Comparison of ENCODE assay signal across 8 mouse cellular contexts in the genomic region with DNA sequence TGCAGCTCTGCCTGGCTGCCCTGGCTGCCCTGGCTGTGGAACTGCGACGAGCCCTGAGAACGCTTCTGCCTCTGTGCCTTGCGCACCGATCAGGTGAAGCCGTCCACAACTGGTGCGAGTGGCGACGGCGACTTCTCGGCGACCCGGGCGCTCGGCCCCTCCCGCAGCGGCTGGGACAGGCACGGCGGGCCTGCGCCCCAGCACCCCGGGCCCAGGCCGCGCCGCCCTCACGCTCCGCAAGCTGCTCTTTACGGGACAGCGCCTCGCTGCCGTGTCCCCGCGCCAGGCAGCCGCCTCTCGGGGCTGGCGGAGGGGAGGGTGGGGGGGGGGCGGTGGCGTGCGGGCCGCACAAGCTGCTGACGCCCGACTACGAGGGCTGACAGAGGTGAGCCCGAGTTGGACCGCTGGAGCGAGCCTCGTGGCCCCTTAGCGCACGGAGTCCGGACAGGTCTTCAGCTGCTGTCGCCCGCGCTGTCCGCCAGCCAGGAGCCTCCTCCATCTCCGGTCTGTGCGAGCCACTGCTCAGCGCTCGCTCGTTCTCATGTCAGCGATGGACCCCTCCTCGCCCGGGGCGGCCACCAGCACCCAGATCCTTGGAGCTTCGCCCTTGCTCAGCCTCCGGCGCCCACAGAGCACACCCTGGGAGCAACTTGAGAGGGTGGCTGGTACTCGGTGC. TPM values are rescaled to one million over a fixed set of nuclear protein-coding genes. Genes with fewer than 3 reads are reported as not detected.
DNase-seq lines count a peak whose midpoint lies in the region; ATAC-seq and TF ChIP-seq lines count a peak whose summit lies in the region.

No protein-coding gene starts in this region.

- H3K4me1 ChIP-seq in bone marrow macrophage, adult 2 months (ENCODE audit: control insufficient read depth, insufficient read depth, low read length), result no peaks in the 10 kb centered on the region
- H3K4me1 ChIP-seq in hindbrain, embryonic 16.5 days (ENCODE audit: control insufficient read depth, insufficient read depth, low read depth, low read length), result no peaks in the 10 kb centered on the region
- no peaks in the 10 kb centered on the region for H3K4me1 ChIP-seq in liver, embryonic 14.5 days (replicated peaks; ENCODE audit: control insufficient read depth in 2 of 2, insufficient read depth in 2 of 2, low read length in 1 of 2)
- H3K4me1 ChIP-seq in neural tube, embryonic 14.5 days (ENCODE audit: control insufficient read depth, insufficient read depth, low read length), result no peaks in the 10 kb centered on the region

- TF ChIP-seq EP300 in liver, embryonic 14.5 days (IDR thresholded peaks at IDR 0.05; ENCODE audit: low read depth), result no peak

- H3K27ac ChIP-seq in bone marrow macrophage, adult 2 months (ENCODE audit: insufficient read depth, low read depth, low read length), result no peak overlapping the region
- no peak overlapping the region for H3K27ac ChIP-seq in hindbrain, embryonic 16.5 days (ENCODE audit: low read depth, low read length)
- H3K27ac ChIP-seq in liver, embryonic 14.5 days, result no peak overlapping the region
- no peak overlapping the region for H3K27ac ChIP-seq in neural tube, embryonic 14.5 days (ENCODE audit: low read depth, low read length)

- H3K4me2 ChIP-seq in hindbrain, embryonic 16.5 days (ENCODE audit: low read length), result peak overlapping the region; percentile 63
- H3K4me2 ChIP-seq in liver, embryonic 14.5 days (ENCODE audit: low read depth), result peak overlapping the region; percentile 33
- H3K4me2 ChIP-seq in neural tube, embryonic 14.5 days (ENCODE audit: low read depth, low read length), result peak overlapping the region; percentile 98

- DNase-seq in cerebellum, adult 11 months, result peak; percentile 16
- DNase-seq in cerebellum, adult 8-10 months, result no peak
- peak; percentile 34 for DNase-seq in gastrocnemius, adult 18-20 months (ENCODE audit: low spot score)
- DNase-seq in liver, embryonic 14.5 days (ENCODE audit: low read depth in 3 of 3, low spot score in 3 of 3), result no peak
- no peak for DNase-seq in ovary, postnatal 10 days (ENCODE audit: low spot score)

- peak overlapping the region; percentile 55 for H3K4me3 ChIP-seq in bone marrow macrophage, adult 2 months (ENCODE audit: insufficient read depth, low read length)
- peak overlapping the region; percentile 77 for H3K4me3 ChIP-seq in hindbrain, embryonic 16.5 days (ENCODE audit: low read length)
- peak overlapping the region in 1 of 2 experiments; percentile 26; a peak in 3 of 4 replicates for H3K4me3 ChIP-seq in liver, embryonic 14.5 days (ENCODE audit: insufficient read depth in 1 of 2, low read depth in 2 of 2, low read length in 2 of 2)
- peak overlapping the region; percentile 57 for H3K4me3 ChIP-seq in neural tube, embryonic 14.5 days (ENCODE audit: low read depth, low read length)

- TF ChIP-seq CTCF in bone marrow macrophage, adult 2 months (IDR thresholded peaks at IDR 0.05; ENCODE audit: low read depth, low read length), result no peak
- TF ChIP-seq CTCF in liver, embryonic 14.5 days (IDR thresholded peaks at IDR 0.05; ENCODE audit: low read depth), result no peak

- H3K27me3 ChIP-seq in hindbrain, embryonic 16.5 days (replicated peaks; ENCODE audit: control insufficient read depth, insufficient read depth, low read length), result no peaks in the 10 kb centered on the region
- peaks cover 16% of the 10 kb centered on the region for H3K27me3 ChIP-seq in liver, embryonic 14.5 days (ENCODE audit: control insufficient read depth, insufficient read depth, low read length)
- H3K27me3 ChIP-seq in neural tube, embryonic 14.5 days (ENCODE audit: control insufficient read depth, insufficient read depth, low read length), result no peaks in the 10 kb centered on the region; the same call in 1 of the 2 replicates

- no peaks in the 10 kb centered on the region for H3K36me3 ChIP-seq in hindbrain, embryonic 16.5 days (ENCODE audit: control insufficient read depth, insufficient read depth, low read length)
- no peaks in the 10 kb centered on the region for H3K36me3 ChIP-seq in liver, embryonic 14.5 days (replicated peaks; ENCODE audit: control insufficient read depth, insufficient read depth, low read depth)
- H3K36me3 ChIP-seq in neural tube, embryonic 14.5 days (ENCODE audit: control insufficient read depth, insufficient read depth, low read length), result no peaks in the 10 kb centered on the region

- H3K9me3 ChIP-seq in hindbrain, embryonic 16.5 days (ENCODE audit: control insufficient read depth, low read length), result no peaks in the 10 kb centered on the region
- H3K9me3 ChIP-seq in liver, embryonic 14.5 days (ENCODE audit: control insufficient read depth, low read length), result no peaks in the 10 kb centered on the region
- no peaks in the 10 kb centered on the region for H3K9me3 ChIP-seq in neural tube, embryonic 14.5 days (ENCODE audit: control insufficient read depth, low read length)

- TF ChIP-seq POLR2A in bone marrow macrophage, adult 2 months (IDR thresholded peaks at IDR 0.05; ENCODE audit: borderline replicate concordance, low read depth, low read length), result no peak

- WGBS in hindbrain, embryonic 16.5 days, result 0% methylated on average over 60 of the region's 66 CpGs
- WGBS in liver, embryonic 14.5 days (ENCODE audit: insufficient replicate concordance), result 2% methylated on average over 49 of the region's 66 CpGs
- WGBS in neural tube, embryonic 14.5 days, result 1% methylated on average over 51 of the region's 66 CpGs

- ATAC-seq in hindbrain, embryonic 16.5 days, result peak; percentile 95
- 0 out of 2 replicates have a peak, but pooled peaks have one; percentile 26 for ATAC-seq in liver, embryonic 14.5 days (ENCODE audit: insufficient read depth)
- peak; percentile 90 for ATAC-seq in neural tube, embryonic 14.5 days (ENCODE audit: low read depth)

- peak overlapping the region; percentile 80 for H3K9ac ChIP-seq in hindbrain, embryonic 16.5 days (ENCODE audit: low read depth, low read length)
- no peak overlapping the region for H3K9ac ChIP-seq in liver, embryonic 14.5 days (replicated peaks)
- H3K9ac ChIP-seq in neural tube, embryonic 14.5 days (replicated peaks; ENCODE audit: low read depth, low read length), result peak overlapping the region; percentile 64

RNA-seq across cellular contexts. Expression of gene Psme4, which starts 16.5 kb away (rescaled TPM):
- polyA plus RNA-seq in bone marrow macrophage, adult 2 months (2012; ENCODE audit: insufficient read depth, insufficient read length, missing spikeins), result 43.9 and 52.0 TPM in 2 replicates
- total RNA-seq in gastrocnemius, adult 18-20 months (2021), result 100 to 1,000 TPM; 159 to 160 TPM
- polyA plus RNA-seq in hindbrain, embryonic 16.5 days (2015; fragmentation: Nextera tagmentation; extraction: Ambion mirVana), result 10.7 and 11.0 TPM in 2 replicates
- 10.1 and 15.1 TPM in 2 replicates for polyA plus RNA-seq in liver, embryonic 14.5 days (2012; rRNA removed)
- polyA plus RNA-seq in liver, embryonic 14.5 days (2014; fragmentation: Nextera tagmentation; extraction: Ambion mirVana), result 12.8 and 13.7 TPM in 2 replicates
- 27.2 and 28.1 TPM in 2 replicates for polyA plus RNA-seq in neural tube, embryonic 14.5 days (2014; fragmentation: Nextera tagmentation; extraction: Ambion mirVana)

Comparison
In these comparisons a context has a peak if more than half of its experiments do, and no peak if none do; other contexts are left out.
1. DNase-seq: peak in cerebellum, adult 11 months (single experiment) and gastrocnemius, adult 18-20 months (single experiment); none in cerebellum, adult 8-10 months (single experiment), liver, embryonic 14.5 days (0 of 3) and ovary, postnatal 10 days (single experiment).
2. ATAC-seq: peak in every context shown above with its lines; median percentile 95 in hindbrain, embryonic 16.5 days; 90 in neural tube, embryonic 14.5 days; 26 in liver, embryonic 14.5 days.
3. H3K4me2 ChIP-seq: peak in every context shown above with its lines; median percentile 98 in neural tube, embryonic 14.5 days; 63 in hindbrain, embryonic 16.5 days; 33 in liver, embryonic 14.5 days.